Mouse (Mus musculus) adrenal gland, adult (tissue): Measurements from ENCODE around the gene Plekha7.
A peak's percentile ranks its signal among the peaks of the same experiment; 100 is the strongest.

ENCODE experiments used
- DNase-seq, 2 experiments: peaks; one replicate each; pipeline ENCODE4 v3.0.0; 2022 to 2023; ENCODE audit warnings: low spot score in 1 of 2; ENCODE audit not compliant: inconsistent age in 2 of 2

Gene Plekha7

GRCm38 (mm10) chr7:116307871-116308631, at the start of gene Plekha7:
Gene Plekha7 (minus strand): TSS chr7:116308376.
- DNase-seq: peak; percentile 69 to 89

GRCm38 (mm10) chr7:116336226-116336625, 28.1 kb upstream of the Plekha7 start:
- peak; percentile 67 to 91 for DNase-seq

- peak in 1 of 2 experiments; percentile 32 for DNase-seq
These were observed 27.0 kb upstream of the Plekha7 start for GRCm38 (mm10) chr7:116335133-116335532.

GRCm38 (mm10) chr7:116334669-116335038, 26.5 kb upstream of the Plekha7 start:
- DNase-seq: no peak

GRCm38 (mm10) chr7:116333713-116334668, 25.8 kb upstream of the Plekha7 start, which contains the start of gene Rps13:
Gene Rps13 (minus strand): TSS chr7:116334195.
- DNase-seq: peak; percentile 97 to 99

- no peak for DNase-seq
These were observed 23.1 kb upstream of the Plekha7 start for GRCm38 (mm10) chr7:116331246-116331645.

GRCm38 (mm10) chr7:116329858-116330257, 21.7 kb upstream of the Plekha7 start:
- DNase-seq: no peak

- no peak for DNase-seq
These were observed 20.6 kb upstream of the Plekha7 start for GRCm38 (mm10) chr7:116328777-116329176.

GRCm38 (mm10) chr7:116327901-116328300, 19.7 kb upstream of the Plekha7 start:
- DNase-seq: no peak

- DNase-seq: peak; percentile 75 to 89
These were observed 15.3 kb upstream of the Plekha7 start for GRCm38 (mm10) chr7:116323331-116323964.

GRCm38 (mm10) chr7:116309456-116309855, 1.3 kb upstream of the Plekha7 start:
- DNase-seq: peak; percentile 36 to 52

GRCm38 (mm10) chr7:116308632-116308991, 436 bp upstream of the Plekha7 start:
- DNase-seq: no peak

GRCm38 (mm10) chr7:116307099-116307870, 891 bp downstream of the Plekha7 start:
- DNase-seq: peak; percentile 80 to 93

- DNase-seq: no peak
These were observed 1.6 kb downstream of the Plekha7 start for GRCm38 (mm10) chr7:116306601-116307000.

- DNase-seq: no peak
These were observed 6.4 kb downstream of the Plekha7 start for GRCm38 (mm10) chr7:116301661-116302311.

GRCm38 (mm10) chr7:116301144-116301543, 7.0 kb downstream of the Plekha7 start:
- DNase-seq: no peak

GRCm38 (mm10) chr7:116298851-116299250, 9.3 kb downstream of the Plekha7 start:
- no peak for DNase-seq

GRCm38 (mm10) chr7:116298389-116298788, 9.8 kb downstream of the Plekha7 start:
- DNase-seq: no peak

- DNase-seq: no peak
These were observed 13.2 kb downstream of the Plekha7 start for GRCm38 (mm10) chr7:116294961-116295360.

GRCm38 (mm10) chr7:116292377-116292776, 15.8 kb downstream of the Plekha7 start:
- DNase-seq: no peak
